Mouse (Mus musculus) neural tube, embryonic 10.5 days (tissue): Measurements from ENCODE around the gene Ipo4.

Source experiments
- DNase-seq: peaks from one replicate; pipeline ENCODE4 v3.0.0-alpha.2; 2017; ENCODE audit warnings: low spot score; ENCODE audit errors: extremely low spot score

Ipo4 gene

GRCm38 (mm10) chr14:55635523-55636007 is at the start of gene Ipo4:
Gene Ipo4 (minus strand): TSS chr14:55635957.
- DNase-seq = peak; percentile 92

GRCm38 (mm10) chr14:55682118-55682493 is 46.3 kb upstream of the Ipo4 start:
- DNase-seq = no peak

- DNase-seq = peak; percentile 97
Observed at GRCm38 (mm10) chr14:55681160-55682117, 45.7 kb upstream of the Ipo4 start, which contains the start of gene Tinf2. Gene Tinf2 (minus strand): TSS chr14:55681820.

- no peak for DNase-seq
Observed at GRCm38 (mm10) chr14:55677615-55678014, 41.9 kb upstream of the Ipo4 start.

- no peak for DNase-seq
Observed at GRCm38 (mm10) chr14:55672741-55673060, 36.9 kb upstream of the Ipo4 start.

GRCm38 (mm10) chr14:55671833-55672740 is 36.3 kb upstream of the Ipo4 start, which contains the start of the genes Gmpr2 and Nedd8:
Gene Gmpr2 (plus strand): TSS chr14:55671941.
Gene Nedd8 (minus strand): TSS chr14:55672124.
- DNase-seq = peak; percentile 90

GRCm38 (mm10) chr14:55671486-55671832 is 35.7 kb upstream of the Ipo4 start:
- no peak for DNase-seq

- no peak for DNase-seq
Observed at GRCm38 (mm10) chr14:55660636-55661035, 24.9 kb upstream of the Ipo4 start.

- DNase-seq = peak; percentile 77
Observed at GRCm38 (mm10) chr14:55659960-55660573, 24.3 kb upstream of the Ipo4 start, which contains the start of gene Mdp1. Gene Mdp1 (minus strand): TSS chr14:55660508.

GRCm38 (mm10) chr14:55658011-55658410 is 22.3 kb upstream of the Ipo4 start:
- no peak for DNase-seq

GRCm38 (mm10) chr14:55656935-55657334 is 21.2 kb upstream of the Ipo4 start:
- DNase-seq = no peak

- no peak for DNase-seq
Observed at GRCm38 (mm10) chr14:55651528-55651927, 15.8 kb upstream of the Ipo4 start.

- no peak for DNase-seq
Observed at GRCm38 (mm10) chr14:55649884-55650283, 14.1 kb upstream of the Ipo4 start, which contains the start of gene Tssk4. Gene Tssk4 (plus strand): TSS chr14:55650184.

GRCm38 (mm10) chr14:55644261-55644888 is 8.6 kb upstream of the Ipo4 start:
- peak; percentile 22 for DNase-seq

GRCm38 (mm10) chr14:55643060-55643907 is 7.5 kb upstream of the Ipo4 start, which contains the start of gene Tm9sf1:
Gene Tm9sf1 (minus strand): TSS chr14:55643806.
- peak; percentile 88 for DNase-seq

GRCm38 (mm10) chr14:55642679-55643059 is 6.9 kb upstream of the Ipo4 start:
- DNase-seq = no peak

GRCm38 (mm10) chr14:55641291-55641690 is 5.5 kb upstream of the Ipo4 start:
- no peak for DNase-seq

GRCm38 (mm10) chr14:55640816-55641215 is 5.1 kb upstream of the Ipo4 start:
- DNase-seq = no peak

GRCm38 (mm10) chr14:55637795-55638194 is 2.0 kb upstream of the Ipo4 start, which contains the start of gene Gm49378:
Gene Gm49378 (minus strand): TSS chr14:55637895.
- no peak for DNase-seq
